In the genomic region with DNA sequence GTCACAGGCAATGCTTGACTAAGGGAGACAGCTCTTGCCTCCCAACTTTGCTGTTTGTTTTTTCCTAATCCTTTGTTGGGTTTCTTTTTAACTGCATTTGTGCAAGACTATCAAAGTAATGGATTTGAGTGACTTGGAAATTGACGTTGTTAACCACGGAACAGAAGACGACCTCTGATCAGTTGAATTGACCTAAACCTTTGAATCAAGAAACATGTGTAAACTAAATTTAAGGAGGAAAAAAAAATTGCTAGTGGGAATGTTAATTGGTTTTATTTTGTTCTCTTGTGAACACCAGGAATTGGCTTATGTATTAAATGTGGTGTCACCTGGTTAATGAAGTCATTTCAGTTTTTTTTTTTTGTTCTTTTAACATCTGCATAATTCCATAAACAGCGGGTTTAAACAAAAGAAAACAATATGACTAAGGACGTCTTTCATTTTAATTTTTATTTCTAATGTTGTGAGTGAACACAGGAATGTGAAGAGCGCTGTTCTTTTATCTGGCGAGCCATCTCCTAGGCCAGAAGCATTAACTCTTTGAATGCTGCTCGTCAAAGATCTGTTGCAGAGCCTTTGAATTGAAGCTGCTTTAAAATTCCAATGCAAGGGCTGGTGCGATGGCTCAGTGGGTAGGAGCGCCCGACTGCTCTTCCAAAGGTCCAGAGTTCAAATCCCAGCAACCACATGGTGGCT, we compare ENCODE assay signal across 8 mouse cellular contexts. TPM values are rescaled to one million over a fixed set of nuclear protein-coding genes. Genes with fewer than 3 reads are reported as not detected.
A peak's percentile ranks its signal among the peaks of the same experiment; 100 is the strongest.
DNase-seq lines count a peak whose midpoint lies in the region; ATAC-seq and TF ChIP-seq lines count a peak whose summit lies in the region.

No protein-coding gene starts in this region.

- peak overlapping the region; percentile 99 for H3K9ac ChIP-seq in hindbrain, embryonic 16.5 days (ENCODE audit: low read depth, low read length)
- H3K9ac ChIP-seq in neural tube, embryonic 13.5 days = peak overlapping the region; percentile 99

- no peak for ATAC-seq in hindbrain, embryonic 16.5 days
- no peak for ATAC-seq in neural tube, embryonic 13.5 days (ENCODE audit: low read depth)
- no peak for ATAC-seq in CD4-positive, CD25-positive, alpha-beta regulatory T cell, adult 4 months

- TF ChIP-seq POLR2A in brain, embryonic 14.5 days (IDR thresholded peaks at IDR 0.05; ENCODE audit: borderline replicate concordance, extremely low read depth, insufficient read depth, insufficient read length, poor library complexity, severe bottlenecking) = no peak

- no peaks in the 10 kb centered on the region for H3K27me3 ChIP-seq in hindbrain, embryonic 16.5 days (replicated peaks; ENCODE audit: control insufficient read depth, insufficient read depth, low read length)
- H3K27me3 ChIP-seq in neural tube, embryonic 13.5 days = no peaks in the 10 kb centered on the region

- no peaks in the 10 kb centered on the region for H3K36me3 ChIP-seq in hindbrain, embryonic 16.5 days (ENCODE audit: control insufficient read depth, insufficient read depth, low read length)
- no peaks in the 10 kb centered on the region for H3K36me3 ChIP-seq in neural tube, embryonic 13.5 days

- H3K9me3 ChIP-seq in hindbrain, embryonic 16.5 days (ENCODE audit: control insufficient read depth, low read length) = no peaks in the 10 kb centered on the region
- H3K9me3 ChIP-seq in neural tube, embryonic 13.5 days = no peaks in the 10 kb centered on the region

- peak overlapping the region; percentile 100 for H3K27ac ChIP-seq in layer of hippocampus, adult 2 months
- H3K27ac ChIP-seq in hindbrain, embryonic 16.5 days (ENCODE audit: low read depth, low read length) = peak overlapping the region; percentile 99
- peak overlapping the region; percentile 100 for H3K27ac ChIP-seq in neural tube, embryonic 13.5 days (replicated peaks)

- 4% methylated on average over 11 of the region's 11 CpGs for WGBS in hindbrain, embryonic 16.5 days
- 11% methylated on average over 11 of the region's 11 CpGs for WGBS in neural tube, embryonic 13.5 days

- H3K4me2 ChIP-seq in hindbrain, embryonic 16.5 days (ENCODE audit: low read length) = peak overlapping the region; percentile 74
- peak overlapping the region; percentile 63 for H3K4me2 ChIP-seq in neural tube, embryonic 13.5 days

- DNase-seq in layer of hippocampus, adult 2 months (ENCODE audit: low spot score in 2 of 2) = peak in 1 of 2 experiments; percentile 5
- DNase-seq in layer of hippocampus, adult 11-12 months (ENCODE audit: low spot score) = no peak
- peak; percentile 71 for DNase-seq in brain, embryonic 14.5 days (ENCODE audit: low read depth)
- DNase-seq in ovary, postnatal 36 days (ENCODE audit: low spot score) = no peak
- no peak for DNase-seq in kidney, adult 18-20 months

- peaks cover 19% of the 10 kb centered on the region for H3K4me1 ChIP-seq in hindbrain, embryonic 16.5 days (ENCODE audit: control insufficient read depth, insufficient read depth, low read depth, low read length)
- peaks cover 42% of the 10 kb centered on the region for H3K4me1 ChIP-seq in neural tube, embryonic 13.5 days (replicated peaks)

- H3K4me3 ChIP-seq in layer of hippocampus, adult 2 months = peak overlapping the region; percentile 92
- peak overlapping the region; percentile 97 for H3K4me3 ChIP-seq in hindbrain, embryonic 16.5 days (ENCODE audit: low read length)
- peak overlapping the region; percentile 95 for H3K4me3 ChIP-seq in neural tube, embryonic 13.5 days

- TF ChIP-seq CTCF in layer of hippocampus, adult 2 months (conservative IDR thresholded peaks at IDR 0.05) = no peak
- no peak for TF ChIP-seq CTCF in brain, embryonic 14.5 days (IDR thresholded peaks at IDR 0.05; ENCODE audit: borderline replicate concordance, extremely low read depth, insufficient read depth, insufficient read length)

RNA-seq across cellular contexts. Expression of a gene that starts 1.7 kb away (rescaled TPM):
- 100 to 1,000 TPM; 206 to 219 TPM for total RNA-seq in layer of hippocampus, adult 2 months (2021)
- 64.3 and 70.5 TPM in 2 replicates for polyA plus RNA-seq in brain, embryonic 14.5 days (2012; rRNA removed)
- 31.6 and 38.3 TPM in 2 replicates for polyA plus RNA-seq in hindbrain, embryonic 16.5 days (2015; fragmentation: Nextera tagmentation; extraction: Ambion mirVana)
- polyA plus RNA-seq in neural tube, embryonic 13.5 days (2015; fragmentation: Nextera tagmentation; extraction: Ambion mirVana) = 42.3 and 44.4 TPM in 2 replicates
- polyA plus RNA-seq in CD4-positive, CD25-positive, alpha-beta regulatory T cell, adult 4 months (2017; shearing (Covaris generic)) = 10 to 100 TPM; 42.2 to 62.3 TPM
